Mouse (Mus musculus) layer of hippocampus, adult 2 months (tissue): ENCODE measurements at regions not wholly inside any gene's neighbourhood (a gene's known extent, or its start where the extent isn't known, plus 50 kb on each side); places are given as distances from the start of the nearest gene placed in this dataset.

Experiments used
- DNase-seq, 2 experiments: peaks; one replicate each; pipeline ENCODE4 v3.0.0; 2022; ENCODE audit warnings: low spot score in 2 of 2
- H3K27ac ChIP-seq: fragments of 200-600 bp; 2 replicates; pipeline ENCODE4 v1.8.1; 2022
- H3K4me3 ChIP-seq: fragments of 200-600 bp; 2 replicates; pipeline ENCODE4 v1.8.1; 2022; ENCODE audit warnings: mild to moderate bottlenecking
- CTCF ChIP-seq: fragments of 200-600 bp; conservative IDR thresholded peaks from 2 replicates; pipeline ENCODE4 v1.8.1; 2022; ENCODE audit warnings: antibody characterized with exemption, mild to moderate bottlenecking, moderate library complexity

DNA sequence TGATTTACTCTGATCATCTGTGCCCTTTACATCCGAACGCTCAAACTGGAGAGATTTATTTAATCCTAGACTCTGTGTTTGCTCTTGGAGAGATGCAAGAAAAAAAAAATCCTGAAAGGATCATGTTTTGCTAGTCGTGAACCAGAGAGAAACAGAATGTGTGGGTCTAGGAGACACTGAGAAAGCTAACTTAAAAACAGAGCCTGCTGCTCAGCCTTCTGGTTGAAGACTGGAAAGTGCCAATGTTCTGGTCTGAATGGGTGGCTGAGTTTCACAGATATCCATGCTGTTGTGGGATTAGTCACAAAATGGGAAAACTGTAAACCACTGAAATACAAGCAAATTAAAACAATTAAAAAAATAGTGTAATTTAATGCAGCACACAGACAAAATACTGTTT lies 259.7 kb downstream of the Ube2cbp start:
- no peak overlapping the region for H3K27ac ChIP-seq
- no peak for TF ChIP-seq CTCF
- DNase-seq: peak; percentile 23 to 42
- H3K4me3 ChIP-seq: no peak overlapping the region

DNA sequence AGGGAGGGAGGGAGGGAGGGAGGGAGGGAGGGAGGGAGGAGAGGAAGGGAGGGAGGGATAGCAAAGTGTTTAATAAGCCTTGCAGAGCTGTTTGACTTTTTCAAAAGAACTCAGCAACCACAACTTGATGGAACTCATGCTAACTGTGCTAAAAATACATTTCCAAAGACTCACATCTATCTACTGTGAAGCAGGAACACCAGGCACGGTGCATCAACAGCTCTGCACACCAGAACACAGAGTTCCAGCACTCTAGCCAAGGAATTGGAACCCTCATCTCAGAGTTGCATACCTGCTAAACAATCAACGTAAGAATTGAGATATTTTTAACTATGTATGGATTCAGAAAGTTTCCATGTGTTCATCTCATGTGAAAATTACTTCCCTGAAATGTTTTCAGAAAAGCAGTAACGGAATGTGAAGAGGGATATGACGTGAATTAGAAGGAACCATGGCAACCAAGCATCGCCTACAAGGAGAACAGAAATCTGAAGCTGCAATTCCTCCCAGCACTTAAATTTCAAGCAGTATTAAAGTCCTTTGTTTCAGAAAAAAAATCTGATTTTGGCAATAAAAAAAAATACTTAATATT lies 256.3 kb downstream of the Ube2cbp start:
- DNase-seq: peak; percentile 18 to 22
- no peak for TF ChIP-seq CTCF
- Histone ChIP-seq H3K27ac (no peak overlapping the region), H3K4me3 (no peak overlapping the region)

DNA sequence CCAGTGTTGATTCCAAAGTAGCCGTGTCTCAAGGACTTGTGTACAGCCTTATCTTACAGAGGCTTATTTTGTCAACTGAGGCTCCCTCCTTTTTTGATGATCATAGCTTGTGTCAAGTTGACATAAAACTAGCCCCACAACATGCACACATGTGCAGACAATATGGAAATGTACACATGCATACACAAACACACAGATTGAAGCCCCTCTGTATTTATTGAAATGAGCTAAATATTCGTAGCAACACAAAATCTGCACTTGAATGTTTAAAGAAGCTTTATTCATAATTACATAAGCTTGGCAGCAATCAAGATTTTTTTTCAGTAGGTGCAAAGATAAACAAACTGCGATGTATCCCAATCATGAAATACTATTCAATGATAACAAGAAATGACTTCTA lies 253.5 kb downstream of the Ube2cbp start:
- Histone ChIP-seq H3K4me3 (no peak overlapping the region), H3K27ac (no peak overlapping the region)
- TF ChIP-seq CTCF: no peak
- DNase-seq: no peak

DNA sequence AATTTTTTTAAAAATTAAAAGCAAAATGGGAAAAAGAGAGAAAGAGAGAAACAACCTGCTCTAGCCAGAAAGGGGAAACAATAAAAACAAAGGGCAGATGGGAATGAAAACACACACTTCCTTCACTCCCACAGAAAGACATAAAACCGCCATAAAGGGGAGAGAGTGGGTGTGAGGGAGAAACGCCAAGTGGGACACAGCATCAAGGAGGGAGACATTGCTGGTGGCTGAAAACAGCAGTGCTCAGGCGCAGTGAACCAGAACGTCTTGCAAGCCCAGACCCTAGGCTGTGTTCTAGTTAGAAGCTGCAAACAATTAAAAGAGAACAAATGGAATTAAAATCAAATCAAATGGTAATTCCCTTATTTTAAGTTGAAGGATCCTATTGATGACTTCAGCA lies 245.1 kb downstream of the Ube2cbp start:
- no peak for TF ChIP-seq CTCF
- Histone ChIP-seq H3K4me3 (no peak overlapping the region), H3K27ac (no peak overlapping the region)
- no peak for DNase-seq

DNA sequence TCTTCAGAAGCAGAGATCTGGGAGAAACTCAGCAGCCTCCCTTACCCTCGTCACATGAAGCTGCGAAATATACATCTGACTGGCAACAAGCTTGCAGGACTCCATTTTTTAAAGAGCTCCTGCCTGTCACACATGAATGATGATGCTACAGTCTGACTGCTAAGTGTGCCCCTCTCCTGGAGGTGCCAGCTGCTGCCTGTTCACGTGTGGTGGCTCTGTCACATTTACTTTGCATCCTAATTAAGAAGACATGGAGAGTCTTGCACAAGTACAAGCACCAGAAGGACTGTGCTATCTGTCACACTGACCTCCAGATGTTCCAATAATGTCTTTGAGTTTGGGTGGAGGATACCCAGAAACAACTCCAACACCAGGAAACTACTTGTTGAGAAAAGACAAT lies 240.2 kb downstream of the Ube2cbp start:
- no peak for TF ChIP-seq CTCF
- DNase-seq: no peak
- no peak overlapping the region for H3K4me3 ChIP-seq

DNA sequence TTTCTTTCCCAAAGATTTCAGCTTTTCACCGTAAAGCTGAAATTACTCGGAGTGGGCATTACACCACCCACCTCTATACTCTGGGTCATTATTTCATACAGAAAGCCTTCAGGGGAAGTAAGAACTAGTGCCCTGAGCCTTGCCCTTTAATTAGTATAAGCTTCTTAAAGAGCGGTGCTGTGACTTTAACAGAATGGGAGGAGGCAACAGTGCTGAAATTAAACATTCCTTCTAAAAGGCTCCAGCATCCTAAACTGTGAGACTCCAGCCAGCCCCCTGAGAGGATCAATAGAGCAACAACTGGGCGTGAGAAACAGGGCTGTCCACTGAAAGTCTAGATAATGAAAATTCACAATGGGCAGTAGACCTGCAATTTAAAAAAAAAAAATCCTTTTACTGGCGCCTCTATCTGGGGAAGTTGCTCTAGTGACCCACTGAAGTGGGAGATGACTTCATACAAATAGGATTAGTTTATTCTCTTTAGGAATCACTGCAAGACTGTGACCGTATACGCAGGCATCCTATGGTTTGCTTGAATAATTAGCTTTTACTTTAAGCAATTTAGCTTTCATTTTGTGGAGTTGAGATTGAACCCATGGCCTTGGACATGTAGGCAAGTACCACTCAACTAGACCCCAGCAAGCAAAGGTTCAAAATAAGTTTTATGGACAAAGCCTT lies 233.9 kb downstream of the Ube2cbp start:
- TF ChIP-seq CTCF: no peak
- no peak overlapping the region for H3K4me3 ChIP-seq

More for the DNA sequence above, 240.2 kb downstream of the Ube2cbp start:
- no peak overlapping the region for H3K27ac ChIP-seq

DNA sequence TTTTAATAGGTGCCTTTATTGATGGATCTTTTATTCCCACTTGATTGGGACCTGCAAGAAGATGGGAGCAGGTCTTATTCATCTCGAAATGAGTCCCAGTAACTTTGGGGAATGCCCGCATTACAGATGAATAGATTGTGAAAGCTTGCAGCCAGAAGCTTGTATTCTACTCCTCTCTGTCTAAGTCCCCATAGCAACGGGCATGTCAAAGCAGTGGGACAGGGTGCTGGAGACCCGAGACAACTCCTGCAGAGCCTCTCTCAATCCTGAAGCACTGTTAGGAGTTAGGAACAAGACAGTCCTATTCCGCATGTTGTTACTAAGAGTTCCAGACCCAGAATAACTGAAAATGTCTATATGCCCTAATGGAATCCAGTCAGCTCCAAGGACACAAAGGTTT lies 233.1 kb downstream of the Ube2cbp start:
- DNase-seq: no peak
- no peak overlapping the region for H3K27ac ChIP-seq
- no peak overlapping the region for H3K4me3 ChIP-seq
- no peak for TF ChIP-seq CTCF

More for the DNA sequence above, 233.9 kb downstream of the Ube2cbp start:
- H3K27ac ChIP-seq: no peak overlapping the region
- DNase-seq: no peak

DNA sequence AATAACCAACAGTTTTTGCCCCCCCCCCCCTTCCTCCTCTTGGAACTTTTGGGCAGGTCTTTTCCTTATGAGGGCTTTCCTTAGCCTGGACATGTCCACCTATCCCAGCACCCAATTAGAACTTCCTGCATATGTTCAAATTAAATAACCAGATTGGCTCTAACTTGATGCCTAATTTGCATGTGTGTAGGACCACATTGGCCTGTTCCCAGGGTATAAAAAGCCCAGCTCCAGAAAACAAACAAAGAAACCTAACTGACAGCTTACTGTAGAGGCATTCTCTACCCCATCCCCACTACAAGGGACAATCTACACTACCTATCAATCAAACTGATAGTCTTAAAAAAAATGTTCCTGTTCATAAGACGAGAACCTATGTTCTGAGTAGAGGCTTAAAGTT lies 232.6 kb downstream of the Ube2cbp start:
- no peak overlapping the region for H3K4me3 ChIP-seq
- TF ChIP-seq CTCF: no peak

DNA sequence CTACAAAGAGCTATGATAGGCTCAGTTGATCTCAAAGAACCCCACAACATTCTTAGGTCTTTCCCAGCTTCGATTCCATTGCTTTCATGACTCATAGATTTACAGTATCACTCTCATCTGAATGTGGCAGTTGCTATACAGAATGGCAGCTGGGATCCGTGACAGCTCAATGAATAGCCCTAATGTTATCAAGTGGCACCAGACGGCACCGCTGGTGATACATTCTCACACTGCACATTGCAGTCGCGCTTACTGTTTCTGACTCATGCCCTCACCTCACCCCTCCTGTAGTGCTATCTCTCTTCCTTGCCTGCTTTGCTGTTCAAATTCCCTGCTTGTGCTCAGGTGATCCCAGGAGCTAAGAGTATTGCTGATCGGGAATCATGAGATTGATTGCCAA lies 231.0 kb downstream of the Ube2cbp start:
- Histone ChIP-seq H3K4me3 (no peak overlapping the region), H3K27ac (no peak overlapping the region)
- no peak for TF ChIP-seq CTCF
- no peak for DNase-seq

More for the DNA sequence above, 232.6 kb downstream of the Ube2cbp start:
- DNase-seq: no peak
- H3K27ac ChIP-seq: no peak overlapping the region

DNA sequence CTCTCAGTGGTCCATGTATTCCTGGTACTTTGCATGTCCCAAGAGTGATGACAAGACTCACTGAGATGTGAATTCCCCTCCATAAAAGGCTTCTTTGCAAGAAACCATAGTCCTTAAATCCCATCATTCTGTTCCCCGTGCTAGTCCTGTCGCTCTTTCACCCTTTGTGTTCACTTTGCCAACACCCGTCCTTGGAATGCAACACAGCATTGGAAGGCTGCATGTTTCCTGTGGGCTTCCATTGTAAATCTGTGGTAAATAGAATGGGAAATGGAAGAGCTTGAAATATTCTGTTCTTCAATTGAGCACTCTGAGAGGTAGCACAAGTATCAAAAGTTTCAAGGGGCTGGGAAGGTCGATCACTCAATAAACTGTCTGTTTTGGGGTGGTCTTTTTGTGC lies 226.1 kb downstream of the Ube2cbp start:
- no peak for DNase-seq
- Histone ChIP-seq H3K27ac (no peak overlapping the region), H3K4me3 (no peak overlapping the region)
- TF ChIP-seq CTCF: no peak

DNA sequence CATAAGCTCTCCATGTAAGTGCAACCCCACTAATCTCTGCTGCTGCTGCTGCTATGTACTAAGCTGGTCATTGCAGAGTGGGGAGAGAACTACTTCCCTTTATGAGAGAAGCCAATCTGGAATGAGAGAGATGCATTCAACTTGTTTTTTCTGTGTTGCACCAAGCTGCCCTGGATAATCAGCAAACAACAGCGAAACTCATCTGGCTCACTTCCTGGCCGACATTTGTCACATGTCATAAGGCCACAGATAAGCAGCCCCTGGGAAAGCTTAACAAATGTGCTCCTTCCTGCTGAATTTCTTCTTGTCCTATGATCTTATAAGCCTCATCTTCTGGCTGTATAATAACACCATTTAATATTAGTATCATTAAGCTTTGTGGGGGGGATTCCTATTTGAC lies 224.5 kb downstream of the Ube2cbp start:
- no peak for DNase-seq
- no peak for TF ChIP-seq CTCF
- Histone ChIP-seq H3K27ac (no peak overlapping the region), H3K4me3 (no peak overlapping the region)

DNA sequence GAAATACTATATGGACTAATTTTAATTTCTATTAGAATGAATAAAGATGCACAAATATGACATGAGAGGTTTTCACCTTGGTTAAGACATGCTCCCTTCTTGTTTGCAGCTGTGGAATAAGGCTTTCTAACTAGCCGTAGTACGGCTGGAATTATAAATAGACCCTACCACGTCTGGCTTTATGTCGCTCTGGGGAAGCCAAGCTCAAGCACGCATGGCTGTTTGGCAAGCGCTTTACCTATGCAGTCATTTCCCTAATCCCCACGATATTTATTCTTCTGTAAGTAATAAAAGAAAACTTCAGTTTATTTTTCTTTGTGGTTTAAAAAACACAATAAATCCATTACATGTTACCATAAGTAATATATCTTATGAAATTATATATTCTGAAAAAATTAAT lies 223.9 kb downstream of the Ube2cbp start:
- no peak overlapping the region for H3K4me3 ChIP-seq

DNA sequence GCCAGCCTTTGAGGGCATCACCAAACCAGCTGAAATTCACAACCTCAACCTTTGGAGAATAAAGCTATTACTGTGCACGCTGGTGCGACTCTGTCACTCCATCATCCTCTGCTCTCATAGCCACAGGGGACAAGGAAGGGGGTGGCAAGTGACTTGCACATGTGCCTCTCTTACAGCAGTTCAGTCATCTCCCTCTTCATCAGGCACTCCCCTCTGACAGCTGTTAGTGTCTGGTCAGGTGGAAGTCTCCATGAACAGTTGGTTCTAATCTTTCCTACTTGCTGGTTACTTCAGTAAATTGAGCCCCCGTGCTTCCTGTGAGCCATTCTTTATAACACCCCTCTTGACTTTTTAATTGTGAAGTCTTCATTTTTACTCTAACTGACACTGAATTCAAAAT lies 214.6 kb downstream of the Ube2cbp start:
- no peak overlapping the region for H3K27ac ChIP-seq
- H3K4me3 ChIP-seq: no peak overlapping the region
- TF ChIP-seq CTCF: no peak
- no peak for DNase-seq

More for the DNA sequence above, 223.9 kb downstream of the Ube2cbp start:
- DNase-seq: no peak
- no peak overlapping the region for H3K27ac ChIP-seq
- TF ChIP-seq CTCF: no peak

DNA sequence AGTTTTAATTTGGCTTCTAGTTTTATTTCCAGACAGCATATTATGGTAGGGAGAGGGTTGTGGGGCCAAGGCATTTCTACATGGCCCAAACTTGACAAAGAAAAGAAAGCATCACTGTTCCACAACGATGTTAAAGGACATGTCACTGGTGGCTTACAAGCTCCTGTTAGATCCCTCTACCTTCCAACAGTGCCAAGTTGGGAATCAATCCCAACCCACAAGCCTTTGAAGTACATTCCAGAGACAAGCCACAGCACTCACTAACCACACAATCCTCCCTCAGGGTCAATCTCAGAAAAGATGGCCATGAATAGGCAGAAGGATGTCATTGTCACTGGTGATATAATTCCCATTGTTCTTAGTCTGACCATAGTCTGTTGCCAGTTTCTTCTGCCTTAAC lies 213.4 kb downstream of the Ube2cbp start:
- no peak overlapping the region for H3K4me3 ChIP-seq
- no peak for DNase-seq
- TF ChIP-seq CTCF: no peak
- H3K27ac ChIP-seq: no peak overlapping the region
